Mouse (Mus musculus) skeletal muscle tissue, postnatal 0 days (tissue): ENCODE data around the gene Tbc1d21. TPM values are rescaled to one million over a fixed set of nuclear protein-coding genes. Genes with fewer than 3 reads are reported as not detected.

ENCODE experiments used
- polyA plus RNA-seq: library from polyadenylated mRNA; unstranded; fragments of >200 nt; fragmentation: Nextera tagmentation; extraction: Ambion mirVana; gene quantifications from 2 replicates; pipeline ENCODE4 v1.2.1, GENCODE M21; 2015

The Tbc1d21 gene
- 0.17 TPM in 1 of 2 replicates, not detected in the other for polyA plus RNA-seq

GRCm38 (mm10) chr9:58370355-58370754 is at the start of gene Tbc1d21:
Gene Tbc1d21 (minus strand): TSS chr9:58370455.

DNA sequence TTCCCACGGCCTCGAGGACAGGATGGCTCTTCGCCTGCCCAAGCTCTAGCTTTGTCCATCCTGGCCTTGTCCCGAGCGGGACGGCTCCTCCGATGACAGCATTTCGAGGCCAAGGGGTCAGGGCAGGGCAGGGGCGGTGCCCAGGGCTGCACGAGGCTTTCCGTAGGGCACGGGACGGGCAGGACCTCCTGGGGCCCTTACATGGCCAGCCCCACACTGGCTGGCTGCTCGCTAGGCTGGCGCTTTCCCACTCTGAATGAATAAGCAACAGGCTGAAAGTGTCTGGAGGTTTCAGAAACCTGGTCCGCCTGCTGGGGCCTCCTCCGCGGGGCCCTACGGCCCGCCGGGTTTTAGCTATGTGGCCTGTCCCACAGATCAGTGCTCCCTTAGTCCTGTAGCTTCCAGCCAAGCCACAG is 57.3 kb downstream of the Tbc1d21 start, which contains the start of gene Loxl1:
Loxl1 (minus strand) TSS at position 243 of the 416 bp plus-strand sequence.

Other genes with a start within 250 kb of the Tbc1d21 start
- 121 and 144 TPM in 2 replicates for gene Islr, start 166.1 kb downstream of the Tbc1d21 start, polyA plus RNA-seq
- 0.40 and 0.56 TPM in 2 replicates for gene Islr2, start 166.1 kb downstream of the Tbc1d21 start, polyA plus RNA-seq
- 6.0 and 7.2 TPM in 2 replicates for gene Pml, start 120.7 kb downstream of the Tbc1d21 start, polyA plus RNA-seq
- 16.5 and 19.1 TPM in 2 replicates for gene Stoml1, start 117.3 kb downstream of the Tbc1d21 start, polyA plus RNA-seq
- gene Loxl1, start 57.3 kb downstream of the Tbc1d21 start, polyA plus RNA-seq, result 50.3 and 80.0 TPM in 2 replicates
- gene Insyn1, start 118.1 kb upstream of the Tbc1d21 start, polyA plus RNA-seq, result 0.44 and 0.90 TPM in 2 replicates
- 13.6 and 18.0 TPM in 2 replicates for gene Cd276, start 185.0 kb upstream of the Tbc1d21 start, polyA plus RNA-seq
- gene Nptn, start 211.8 kb upstream of the Tbc1d21 start, polyA plus RNA-seq, result 59.7 and 67.7 TPM in 2 replicates